Mouse (Mus musculus): ENCODE results near the gene Rheb. TPM values are rescaled to one million over a fixed set of nuclear protein-coding genes. Genes with fewer than 3 reads are reported as not detected.
"Not testable (repeated sequence)": the region's sequence is repeated elsewhere in the genome, so short reads cannot be mapped to it uniquely, and the experiment has no call there.

Gene Rheb
- polyA plus RNA-seq, 1 experiment from 2014 or later: 59.7 TPM

- no peak overlapping the region for H3K4me3 ChIP-seq (ENCODE audit: inconsistent target)
- WGBS (ENCODE audit: missing documents): 84% methylated on average over 11 of the region's 13 CpGs
- no peaks in the 10 kb centered on the region for H3K79me2 ChIP-seq (ENCODE audit: inconsistent target)
- H3K27ac ChIP-seq: no peak overlapping the region
- H3K36me3 ChIP-seq (ENCODE audit: inconsistent target): peaks cover 10% of the 10 kb centered on the region; the same call in 1 of the 2 replicates
Measured at GRCm38 (mm10) chr5:24860635-24861448, 18.4 kb upstream of the Rheb start.

- 34% methylated on average over 3 of the region's 3 CpGs for WGBS (ENCODE audit: missing documents)
- Histone ChIP-seq H3K79me2 (ENCODE audit: inconsistent target) (no peaks in the 10 kb centered on the region), H3K27ac (no peak overlapping the region)
Measured at GRCm38 (mm10) chr5:24859771-24860540, 17.5 kb upstream of the Rheb start.

GRCm38 (mm10) chr5:24854827-24855600 is 12.6 kb upstream of the Rheb start:
- Histone ChIP-seq H3K27ac (peak overlapping the region; percentile 32), H3K36me3 (ENCODE audit: inconsistent target) (no peaks in the 10 kb centered on the region), H3K4me3 (ENCODE audit: inconsistent target) (no peak overlapping the region), H3K79me2 (ENCODE audit: inconsistent target) (no peaks in the 10 kb centered on the region)
- WGBS (ENCODE audit: missing documents): 100% methylated on average over 3 of the region's 3 CpGs

More at GRCm38 (mm10) chr5:24859771-24860540, 17.5 kb upstream of the Rheb start:
- no peak overlapping the region for H3K4me3 ChIP-seq (ENCODE audit: inconsistent target)
- peaks cover 10% of the 10 kb centered on the region; the same call in 1 of the 2 replicates for H3K36me3 ChIP-seq (ENCODE audit: inconsistent target)

GRCm38 (mm10) chr5:24854256-24854655 is 11.8 kb upstream of the Rheb start:
- H3K4me3 ChIP-seq (ENCODE audit: inconsistent target): no peak overlapping the region
- H3K36me3 ChIP-seq (ENCODE audit: inconsistent target): no peaks in the 10 kb centered on the region
- WGBS (ENCODE audit: missing documents): 83% methylated on average over 1 of the region's 3 CpGs
- H3K27ac ChIP-seq: peak overlapping the region; percentile 32
- H3K79me2 ChIP-seq (ENCODE audit: inconsistent target): no peaks in the 10 kb centered on the region

GRCm38 (mm10) chr5:24848261-24848660 is 5.8 kb upstream of the Rheb start:
- whole genome bisulfite sequencing (ENCODE audit: missing documents): 91% methylated on average over 14 of the region's 14 CpGs
- H3K36me3 ChIP-seq (ENCODE audit: inconsistent target); H3K79me2 ChIP-seq (ENCODE audit: inconsistent target); H3K27ac ChIP-seq; H3K4me3 ChIP-seq (ENCODE audit: inconsistent target): not testable (repeated sequence)

GRCm38 (mm10) chr5:24843841-24844240 is 1.4 kb upstream of the Rheb start:
- peaks cover 29% of the 10 kb centered on the region for H3K79me2 ChIP-seq (ENCODE audit: inconsistent target)
- no peak overlapping the region for H3K4me3 ChIP-seq (ENCODE audit: inconsistent target)
- H3K27ac ChIP-seq: no peak overlapping the region
- 91% methylated on average over 5 of the region's 5 CpGs for WGBS (ENCODE audit: missing documents)
- no peaks in the 10 kb centered on the region for H3K36me3 ChIP-seq (ENCODE audit: inconsistent target)

- Histone ChIP-seq H3K4me3 (ENCODE audit: inconsistent target) (peak overlapping the region; percentile 14), H3K79me2 (ENCODE audit: inconsistent target) (peaks cover 37% of the 10 kb centered on the region), H3K27ac (peak overlapping the region; percentile 68), H3K36me3 (ENCODE audit: inconsistent target) (no peaks in the 10 kb centered on the region)
- 6% methylated on average over 21 of the region's 21 CpGs for WGBS (ENCODE audit: missing documents)
Measured at GRCm38 (mm10) chr5:24843103-24843475, 665 bp upstream of the Rheb start.

- WGBS (ENCODE audit: missing documents): 0% methylated on average over 48 of the region's 50 CpGs
- H3K36me3 ChIP-seq (ENCODE audit: inconsistent target): no peaks in the 10 kb centered on the region
- peak overlapping the region; percentile 54 for H3K27ac ChIP-seq
- H3K79me2 ChIP-seq (ENCODE audit: inconsistent target): peaks cover 50% of the 10 kb centered on the region
- H3K4me3 ChIP-seq (ENCODE audit: inconsistent target): peak overlapping the region; percentile 64
Measured at GRCm38 (mm10) chr5:24841662-24842273, 656 bp downstream of the Rheb start.

- 15% methylated on average over 11 of the region's 11 CpGs for WGBS (ENCODE audit: missing documents)
- Histone ChIP-seq H3K4me3 (ENCODE audit: inconsistent target) (peak overlapping the region; percentile 64), H3K36me3 (ENCODE audit: inconsistent target) (no peaks in the 10 kb centered on the region), H3K27ac (peak overlapping the region; percentile 54), H3K79me2 (ENCODE audit: inconsistent target) (peaks cover 57% of the 10 kb centered on the region)
Measured at GRCm38 (mm10) chr5:24840975-24841431, 1.4 kb downstream of the Rheb start.

- Histone ChIP-seq H3K79me2 (ENCODE audit: inconsistent target) (peaks cover 100% of the 10 kb centered on the region), H3K36me3 (ENCODE audit: inconsistent target) (no peaks in the 10 kb centered on the region), H3K27ac (no peak overlapping the region), H3K4me3 (ENCODE audit: inconsistent target) (no peak overlapping the region)
- 76% methylated on average over 5 of the region's 5 CpGs for WGBS (ENCODE audit: missing documents)
Measured at GRCm38 (mm10) chr5:24834491-24834890, 7.9 kb downstream of the Rheb start.

GRCm38 (mm10) chr5:24831912-24832311 is 10.5 kb downstream of the Rheb start:
- Histone ChIP-seq H3K27ac (no peak overlapping the region), H3K4me3 (ENCODE audit: inconsistent target) (no peak overlapping the region), H3K79me2 (ENCODE audit: inconsistent target) (peaks cover 99% of the 10 kb centered on the region), H3K36me3 (ENCODE audit: inconsistent target) (no peaks in the 10 kb centered on the region)
- WGBS (ENCODE audit: missing documents): 98% methylated on average over 3 of the region's 3 CpGs

- 84% methylated on average over 3 of the region's 3 CpGs for WGBS (ENCODE audit: missing documents)
- H3K27ac ChIP-seq: no peak overlapping the region
- no peaks in the 10 kb centered on the region for H3K36me3 ChIP-seq (ENCODE audit: inconsistent target)
- peaks cover 99% of the 10 kb centered on the region for H3K79me2 ChIP-seq (ENCODE audit: inconsistent target)
- H3K4me3 ChIP-seq (ENCODE audit: inconsistent target): no peak overlapping the region
Measured at GRCm38 (mm10) chr5:24828446-24828845, 14.0 kb downstream of the Rheb start.

GRCm38 (mm10) chr5:24827173-24827572 is 15.3 kb downstream of the Rheb start:
- no peak overlapping the region for H3K4me3 ChIP-seq (ENCODE audit: inconsistent target)
- WGBS (ENCODE audit: missing documents): 21% methylated on average over 2 of the region's 2 CpGs
- H3K27ac ChIP-seq: no peak overlapping the region
- no peaks in the 10 kb centered on the region for H3K36me3 ChIP-seq (ENCODE audit: inconsistent target)
- H3K79me2 ChIP-seq (ENCODE audit: inconsistent target): peaks cover 99% of the 10 kb centered on the region

Data from macrophage (primary cell).